Mouse (Mus musculus) intestine, postnatal 0 days (tissue): Measurements from ENCODE around the gene Pip5k1b. TPM values are rescaled to one million over a fixed set of nuclear protein-coding genes. Genes with fewer than 3 reads are reported as not detected.

Experiments used
- ATAC-seq: fragments of 200-750 bp; cut with Nextera tagmentation; 2 replicates; pipeline ENCODE4 v1.8.0; 2017; ENCODE audit warnings: mild to moderate bottlenecking, moderate TSS enrichment, moderate library complexity
- H3K27ac ChIP-seq: fragments of 300-500 bp; sonication (generic); 2 replicates; pipeline ENCODE4 v1.5.1; 2014; ENCODE audit warnings: mild to moderate bottlenecking, low read depth, low read length, moderate library complexity
- H3K27me3 ChIP-seq: fragments of 300-500 bp; sonication (generic); replicated peaks from 2 replicates; pipeline ENCODE4 v1.6.1; 2014; ENCODE audit warnings: low read length, mixed read lengths; ENCODE audit not compliant: control insufficient read depth, insufficient read depth
- H3K36me3 ChIP-seq: fragments of 300-500 bp; sonication (generic); 2 replicates; pipeline ENCODE4 v1.6.1; 2014; ENCODE audit warnings: mild to moderate bottlenecking, moderate library complexity; ENCODE audit not compliant: control insufficient read depth, insufficient read depth
- H3K4me1 ChIP-seq: fragments of 300-500 bp; sonication (generic); replicated peaks from 2 replicates; pipeline ENCODE4 v1.6.1; 2014; ENCODE audit warnings: antibody characterized with exemption, low read length, mixed read lengths; ENCODE audit not compliant: control insufficient read depth, insufficient read depth
- H3K4me2 ChIP-seq: fragments of 300-500 bp; sonication (generic); replicated peaks from 2 replicates; pipeline ENCODE4 v1.6.1; 2014; ENCODE audit warnings: low read depth, mild to moderate bottlenecking, moderate library complexity
- H3K4me3 ChIP-seq: fragments of 300-500 bp; sonication (generic); 2 replicates; pipeline ENCODE4 v1.5.1; 2014; ENCODE audit warnings: low read depth, low read length
- H3K9ac ChIP-seq: fragments of 300-500 bp; sonication (generic); 2 replicates; pipeline ENCODE4 v1.6.1; 2014; ENCODE audit warnings: mild to moderate bottlenecking, low read depth, low read length
- H3K9me3 ChIP-seq: fragments of 300-500 bp; sonication (generic); 2 replicates; pipeline ENCODE4 v1.6.1; 2016; ENCODE audit warnings: mixed run types; ENCODE audit not compliant: control insufficient read depth
- CTCF ChIP-seq: sonication (generic); IDR thresholded peaks from 2 replicates; pipeline ENCODE4 v1.5.1; 2016; ENCODE audit warnings: low read depth, mild to moderate bottlenecking, control low read depth, antibody characterized with exemption, moderate library complexity
- WGBS: fragments of 180-500 bp; shearing (Covaris S2); extraction: QIAGEN DNeasy Blood & Tissue Kit; methylation state at CpG from one replicate; pipeline ENCODE4 v1.1.7; 2014; 5-methylcytosine and 5-hydroxymethylcytosine counted together
- polyA plus RNA-seq: library from polyadenylated mRNA; unstranded; fragments of >200 nt; fragmentation: Nextera tagmentation; extraction: Ambion mirVana; gene quantifications from 2 replicates; pipeline ENCODE4 v1.2.1, GENCODE M21; 2015

Pip5k1b gene
- polyA plus RNA-seq, 1 experiment from 2014 or later = 29.4 TPM

- H3K4me1 ChIP-seq = peaks cover 7% of the 10 kb centered on the region
- no peaks in the 10 kb centered on the region for H3K27me3 ChIP-seq
- ATAC-seq = peak; percentile 62
- no peak overlapping the region for H3K9ac ChIP-seq
- no peak overlapping the region for H3K4me3 ChIP-seq
- no peaks in the 10 kb centered on the region for H3K9me3 ChIP-seq
- H3K4me2 ChIP-seq = peak overlapping the region; percentile 24
- peak overlapping the region; percentile 70 for H3K27ac ChIP-seq
- no peak for TF ChIP-seq CTCF
- no peaks in the 10 kb centered on the region for H3K36me3 ChIP-seq
- WGBS = 79% methylated on average over 6 of the region's 6 CpGs
These were observed 99.0 kb downstream of the Pip5k1b start for GRCm38 (mm10) chr19:24456591-24457231.

GRCm38 (mm10) chr19:24455249-24455960, 100.3 kb downstream of the Pip5k1b start:
- 81% methylated on average over 6 of the region's 6 CpGs for WGBS
- Histone ChIP-seq H3K36me3 (no peaks in the 10 kb centered on the region), H3K4me3 (no peak overlapping the region), H3K27me3 (no peaks in the 10 kb centered on the region), H3K4me2 (no peak overlapping the region), H3K4me1 (peaks cover 7% of the 10 kb centered on the region), H3K9me3 (no peaks in the 10 kb centered on the region), H3K9ac (no peak overlapping the region), H3K27ac (no peak overlapping the region)
- no peak for ATAC-seq
- TF ChIP-seq CTCF = no peak

DNA sequence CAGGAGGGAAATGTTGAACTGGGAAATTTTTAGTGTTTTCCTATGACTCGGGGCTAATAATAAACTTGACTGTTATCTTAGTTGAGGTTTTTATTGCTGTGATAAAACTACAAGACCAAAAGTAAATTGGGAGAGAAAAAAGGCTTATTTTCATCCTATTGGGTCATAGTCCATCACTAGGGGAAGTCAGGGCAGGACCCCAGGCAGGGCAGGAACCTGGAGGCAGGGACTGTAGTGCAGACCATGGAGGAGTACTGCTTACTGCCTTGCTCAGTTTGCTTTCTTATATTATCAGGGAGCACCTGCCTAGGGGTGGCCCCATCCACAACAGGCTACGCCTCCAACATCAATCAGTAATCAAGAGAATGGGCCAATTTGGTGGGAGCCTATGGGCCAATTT, 101.2 kb downstream of the Pip5k1b start:
- no peak for TF ChIP-seq CTCF
- H3K4me2 ChIP-seq = peak overlapping the region; percentile 50; the same call in 1 of the 2 replicates
- peaks cover 7% of the 10 kb centered on the region for H3K4me1 ChIP-seq
- no peak overlapping the region for H3K9ac ChIP-seq
- 0 out of 2 replicates have a peak overlapping the region, but pooled peaks have one; percentile 22 for H3K27ac ChIP-seq
- ATAC-seq = 0 out of 2 replicates have a peak, but pooled peaks have one; percentile 14
- H3K27me3 ChIP-seq = no peaks in the 10 kb centered on the region
- no peaks in the 10 kb centered on the region for H3K36me3 ChIP-seq
- H3K9me3 ChIP-seq = no peaks in the 10 kb centered on the region
- 47% methylated on average over 2 of the region's 2 CpGs for WGBS
- H3K4me3 ChIP-seq = no peak overlapping the region

GRCm38 (mm10) chr19:24453379-24453778, 102.3 kb downstream of the Pip5k1b start:
- H3K27ac ChIP-seq = peak overlapping the region; percentile 22; the same call in 1 of the 2 replicates
- H3K27me3 ChIP-seq = no peaks in the 10 kb centered on the region
- peaks cover 7% of the 10 kb centered on the region for H3K4me1 ChIP-seq
- no peaks in the 10 kb centered on the region for H3K9me3 ChIP-seq
- H3K4me3 ChIP-seq = no peak overlapping the region
- ATAC-seq = no peak
- TF ChIP-seq CTCF = no peak
- WGBS = 37% methylated on average over 13 of the region's 13 CpGs
- no peak overlapping the region for H3K9ac ChIP-seq
- H3K36me3 ChIP-seq = no peaks in the 10 kb centered on the region
- peak overlapping the region; percentile 50 for H3K4me2 ChIP-seq

DNA sequence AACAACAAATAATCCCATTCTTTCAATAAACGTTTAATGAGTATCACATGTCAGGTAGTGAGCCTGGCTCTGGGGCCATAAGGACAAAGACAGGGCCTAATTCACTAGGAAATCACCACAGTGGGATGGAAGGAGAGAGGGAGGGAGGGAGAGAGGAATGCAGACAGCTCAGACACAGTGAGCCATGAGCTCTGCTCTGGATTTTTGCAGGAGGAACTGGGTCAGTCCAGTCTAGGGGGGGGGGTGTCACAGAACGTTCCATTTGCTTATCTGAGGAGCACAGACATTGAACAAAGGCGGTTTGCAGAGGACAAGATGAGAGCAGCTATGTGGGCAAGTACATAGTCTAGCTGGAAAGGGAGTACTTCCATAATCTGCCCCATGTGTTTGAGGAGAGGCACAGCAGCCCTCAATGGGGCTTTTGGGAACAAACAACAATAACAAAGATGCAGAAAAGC, 103.2 kb downstream of the Pip5k1b start:
- Histone ChIP-seq H3K9ac (no peak overlapping the region), H3K4me1 (peaks cover 12% of the 10 kb centered on the region), H3K9me3 (no peaks in the 10 kb centered on the region), H3K27me3 (no peaks in the 10 kb centered on the region), H3K36me3 (no peaks in the 10 kb centered on the region), H3K4me3 (no peak overlapping the region), H3K27ac (no peak overlapping the region), H3K4me2 (no peak overlapping the region)
- no peak for TF ChIP-seq CTCF
- no peak for ATAC-seq
- WGBS = 27% methylated on average over 3 of the region's 3 CpGs

GRCm38 (mm10) chr19:24451626-24452025, 104.0 kb downstream of the Pip5k1b start:
- WGBS = 83% methylated on average over 3 of the region's 3 CpGs
- no peaks in the 10 kb centered on the region for H3K27me3 ChIP-seq
- H3K27ac ChIP-seq = no peak overlapping the region
- H3K9ac ChIP-seq = no peak overlapping the region
- peaks cover 11% of the 10 kb centered on the region for H3K4me1 ChIP-seq
- no peak overlapping the region for H3K4me3 ChIP-seq
- H3K36me3 ChIP-seq = no peaks in the 10 kb centered on the region
- no peak overlapping the region for H3K4me2 ChIP-seq
- ATAC-seq = no peak
- 0 out of 2 replicates have a peak, but pooled peaks have one; percentile 16 for TF ChIP-seq CTCF
- no peaks in the 10 kb centered on the region for H3K9me3 ChIP-seq
